Mouse (Mus musculus): ENCODE measurements around the gene Ugt8a. TPM values are rescaled to one million over a fixed set of nuclear protein-coding genes. Genes with fewer than 3 reads are reported as not detected.

Gene Ugt8a
- 0.25 and 0.44 TPM in 2 replicates for total RNA-seq (2017)

DNA sequence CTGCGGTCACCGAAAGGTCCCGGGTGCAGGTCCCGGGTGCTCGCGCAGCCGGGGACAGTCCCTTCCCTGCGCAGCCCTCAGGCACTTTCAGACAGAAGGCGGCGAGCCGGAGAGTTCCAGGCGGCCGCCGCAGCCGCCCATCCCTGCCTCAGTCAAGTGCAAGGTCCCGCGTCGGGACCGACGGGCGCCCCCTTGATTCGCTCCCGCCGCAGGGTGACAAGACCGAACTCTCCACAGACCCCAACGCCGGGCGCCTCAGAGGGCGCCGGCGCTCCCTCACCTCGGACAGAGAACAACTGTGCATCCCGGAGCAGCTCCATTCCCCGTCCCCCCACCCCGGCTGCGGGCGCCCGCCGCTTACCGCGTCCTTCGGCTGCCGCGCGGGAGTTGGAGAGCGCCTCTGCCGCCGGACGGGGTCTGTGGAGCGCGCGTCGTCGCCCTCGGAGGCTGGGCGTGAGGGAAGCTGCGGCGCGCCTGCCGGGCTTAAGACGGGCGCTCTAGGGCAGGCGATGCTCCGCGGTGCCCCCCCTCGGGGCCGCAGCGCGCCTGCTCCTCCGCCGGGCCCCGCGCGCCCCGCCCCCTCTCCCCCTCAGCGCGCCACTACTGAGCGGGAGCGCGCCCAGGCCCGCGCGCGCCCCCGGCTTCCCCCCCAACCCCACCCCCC is at the start of gene Ugt8a:
TSS of gene Ugt8a (minus strand) at position 528 of the 664 bp plus-strand sequence.
- ATAC-seq (replicated peaks in 1 of 2; ENCODE audit: insufficient read depth in 1 of 2, low FRiP score in 2 of 2, low TSS enrichment in 1 of 2, low read depth in 1 of 2, poor library complexity in 2 of 2, severe bottlenecking in 2 of 2), result peak; percentile 48 to 52; a peak in 3 of 4 replicates

DNA sequence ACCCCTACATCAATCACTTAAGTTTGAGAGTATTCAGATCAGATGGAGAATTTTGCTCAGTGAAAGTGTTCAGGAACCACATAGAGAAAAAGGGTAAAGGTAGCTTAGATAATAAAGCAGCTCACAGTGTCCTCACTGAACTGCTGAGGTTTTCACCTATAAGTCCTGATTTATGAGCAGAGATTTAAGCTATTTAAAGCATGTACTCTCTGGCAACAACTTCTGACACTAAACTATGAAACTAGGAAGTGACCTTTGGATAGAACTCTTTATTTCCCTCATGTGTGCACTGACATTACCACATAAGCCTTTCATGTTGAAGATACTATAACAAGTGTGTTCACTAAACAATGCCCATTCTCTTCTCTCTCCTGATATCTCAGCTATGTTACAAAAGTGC is 48.2 kb upstream of the Ugt8a start:
- no peak for ATAC-seq (replicated peaks in 1 of 2; ENCODE audit: insufficient read depth in 1 of 2, low FRiP score in 2 of 2, low TSS enrichment in 1 of 2, low read depth in 1 of 2, poor library complexity in 2 of 2, severe bottlenecking in 2 of 2)

DNA sequence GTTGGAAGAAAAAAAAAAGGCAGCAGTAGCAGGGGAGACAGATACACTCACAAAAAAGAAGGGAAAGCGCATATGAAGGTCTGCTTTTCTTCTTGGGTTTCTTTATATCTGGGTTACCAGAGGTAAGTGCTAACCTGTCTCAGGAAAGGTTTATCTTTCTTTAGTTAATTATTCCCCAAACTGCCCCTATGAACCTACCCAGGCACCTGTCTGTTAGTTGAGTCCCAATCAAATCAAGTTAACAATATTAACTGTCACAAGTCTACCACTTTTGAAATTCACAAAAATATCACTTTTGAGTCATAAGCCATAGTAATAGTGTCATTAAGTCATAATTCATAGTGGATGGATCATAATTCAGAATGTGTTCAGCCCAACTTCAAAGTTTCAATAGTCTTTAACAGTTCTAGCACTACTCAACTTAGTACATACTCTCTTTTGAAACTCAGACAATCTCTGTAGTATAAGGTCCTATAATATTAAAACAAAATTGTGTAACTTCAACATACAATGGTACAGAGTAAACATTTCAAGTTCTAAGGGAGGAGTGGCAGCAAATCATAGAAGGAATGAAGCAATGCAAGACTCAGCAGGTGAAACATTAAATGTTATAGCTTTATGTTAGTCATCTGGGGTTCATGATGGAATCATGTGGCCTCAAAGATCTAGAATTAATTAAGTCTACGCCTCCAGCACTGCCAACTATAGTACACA is 45.4 kb upstream of the Ugt8a start:
- no peak for ATAC-seq (replicated peaks in 1 of 2; ENCODE audit: insufficient read depth in 1 of 2, low FRiP score in 2 of 2, low TSS enrichment in 1 of 2, low read depth in 1 of 2, poor library complexity in 2 of 2, severe bottlenecking in 2 of 2)

DNA sequence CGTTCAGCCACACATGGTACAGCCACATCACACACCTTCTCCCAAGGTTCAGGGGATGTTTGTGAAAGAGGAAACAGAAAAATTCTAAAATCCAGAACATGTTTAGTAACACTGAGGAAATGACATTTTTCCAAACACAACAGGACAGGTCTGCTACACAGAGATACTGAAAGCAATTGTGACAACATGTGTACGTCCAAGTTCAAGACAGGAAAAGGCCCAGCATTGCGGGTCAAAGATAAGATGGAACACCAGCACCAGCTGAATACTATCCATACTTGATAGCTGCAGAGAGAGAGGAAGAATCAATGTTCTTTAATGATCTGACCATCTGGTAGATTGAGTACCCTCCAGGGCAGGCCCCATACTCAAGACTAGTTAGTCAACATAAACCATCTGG is 41.1 kb upstream of the Ugt8a start:
- no peak for ATAC-seq (replicated peaks in 1 of 2; ENCODE audit: insufficient read depth in 1 of 2, low FRiP score in 2 of 2, low TSS enrichment in 1 of 2, low read depth in 1 of 2, poor library complexity in 2 of 2, severe bottlenecking in 2 of 2)

DNA sequence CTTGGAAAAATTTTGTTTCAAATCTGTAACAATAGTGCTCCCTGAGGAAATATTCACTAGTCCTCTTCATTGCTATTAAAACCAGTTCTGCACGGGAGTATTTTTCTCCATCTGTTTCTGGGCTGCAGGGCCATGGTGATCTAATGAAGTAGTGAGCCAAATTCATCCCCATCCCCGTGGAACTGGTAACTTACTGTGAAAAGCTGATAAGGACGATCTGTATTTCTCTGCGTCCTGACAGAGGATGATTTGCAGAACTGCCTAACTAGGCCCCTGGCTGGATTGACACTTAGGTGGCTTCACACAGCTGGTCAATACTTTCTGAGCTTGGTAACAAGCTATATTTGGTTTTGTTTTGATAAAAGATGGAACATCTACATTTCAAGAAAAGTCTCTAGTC is 37.5 kb upstream of the Ugt8a start:
- no peak for ATAC-seq (replicated peaks in 1 of 2; ENCODE audit: insufficient read depth in 1 of 2, low FRiP score in 2 of 2, low TSS enrichment in 1 of 2, low read depth in 1 of 2, poor library complexity in 2 of 2, severe bottlenecking in 2 of 2)

DNA sequence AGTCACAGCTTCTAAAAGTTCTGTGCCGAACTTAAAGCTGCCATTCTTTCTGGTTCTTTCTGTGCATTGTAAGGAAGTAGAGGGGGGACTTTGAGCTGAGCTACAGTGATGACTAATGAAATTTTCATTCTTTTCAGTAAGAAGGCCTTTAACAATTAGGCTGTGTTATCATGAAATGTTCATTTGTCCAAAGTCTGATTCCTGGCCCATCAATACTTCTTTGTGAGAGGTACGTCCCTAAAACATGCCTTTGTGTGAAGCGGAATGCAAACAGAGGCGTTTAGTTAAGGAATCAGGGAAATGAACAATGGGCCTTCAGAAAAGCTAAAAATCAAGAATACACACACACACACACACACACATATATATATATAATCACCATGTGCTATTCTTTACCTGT is 31.0 kb upstream of the Ugt8a start:
- no peak for ATAC-seq (replicated peaks in 1 of 2; ENCODE audit: insufficient read depth in 1 of 2, low FRiP score in 2 of 2, low TSS enrichment in 1 of 2, low read depth in 1 of 2, poor library complexity in 2 of 2, severe bottlenecking in 2 of 2)

DNA sequence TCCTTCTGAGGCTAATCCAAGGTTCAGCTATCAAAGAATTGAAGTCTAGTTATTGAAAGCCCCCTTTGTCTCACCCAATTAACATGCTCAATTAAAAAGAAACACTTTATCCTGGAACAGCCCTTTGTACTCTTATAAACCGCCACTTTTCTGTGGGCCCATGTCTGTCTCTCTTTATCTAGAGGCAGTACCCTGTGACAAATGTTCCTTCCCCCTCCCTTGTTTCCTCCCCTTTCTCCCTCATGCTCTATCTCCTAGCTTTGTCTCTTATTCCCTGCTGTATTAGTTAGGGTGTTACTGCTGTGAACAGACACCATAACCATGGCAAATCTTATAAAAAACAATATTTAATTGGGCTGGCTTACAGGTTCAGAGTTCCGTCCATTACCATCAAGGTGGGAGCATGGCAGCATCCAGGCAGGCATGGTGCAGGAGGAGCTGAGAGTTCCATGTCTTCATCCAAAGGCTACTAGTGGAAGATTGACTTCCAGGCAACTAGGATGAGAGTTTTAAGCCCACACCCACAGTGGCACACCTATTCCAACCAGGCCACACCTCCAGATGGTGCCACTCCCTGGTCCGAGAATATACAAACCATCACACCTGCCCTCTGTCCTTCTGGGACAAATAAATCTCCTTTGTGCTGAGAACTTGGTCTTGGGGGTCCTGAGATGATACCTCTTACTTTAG is 17.9 kb upstream of the Ugt8a start:
- no peak for ATAC-seq (replicated peaks in 1 of 2; ENCODE audit: insufficient read depth in 1 of 2, low FRiP score in 2 of 2, low TSS enrichment in 1 of 2, low read depth in 1 of 2, poor library complexity in 2 of 2, severe bottlenecking in 2 of 2)

DNA sequence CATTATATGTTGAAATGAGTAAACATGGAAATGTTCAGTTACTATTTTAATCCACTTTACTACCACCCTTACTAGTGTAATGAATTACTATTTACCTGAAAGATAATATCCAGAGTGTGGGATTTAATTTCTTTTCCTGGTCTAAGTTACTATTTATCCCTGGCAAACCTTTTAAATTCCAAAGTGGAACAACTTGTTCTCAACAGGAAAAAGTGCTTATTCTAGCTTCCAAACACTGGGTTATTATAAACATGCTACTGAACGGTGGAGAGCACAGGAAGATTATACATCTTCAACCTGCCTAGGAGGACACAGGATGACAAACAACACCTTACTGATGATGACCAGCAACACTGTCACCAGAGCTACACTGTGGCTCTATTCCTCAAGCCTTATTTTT is 16.5 kb upstream of the Ugt8a start:
- no peak for ATAC-seq (replicated peaks in 1 of 2; ENCODE audit: insufficient read depth in 1 of 2, low FRiP score in 2 of 2, low TSS enrichment in 1 of 2, low read depth in 1 of 2, poor library complexity in 2 of 2, severe bottlenecking in 2 of 2)

DNA sequence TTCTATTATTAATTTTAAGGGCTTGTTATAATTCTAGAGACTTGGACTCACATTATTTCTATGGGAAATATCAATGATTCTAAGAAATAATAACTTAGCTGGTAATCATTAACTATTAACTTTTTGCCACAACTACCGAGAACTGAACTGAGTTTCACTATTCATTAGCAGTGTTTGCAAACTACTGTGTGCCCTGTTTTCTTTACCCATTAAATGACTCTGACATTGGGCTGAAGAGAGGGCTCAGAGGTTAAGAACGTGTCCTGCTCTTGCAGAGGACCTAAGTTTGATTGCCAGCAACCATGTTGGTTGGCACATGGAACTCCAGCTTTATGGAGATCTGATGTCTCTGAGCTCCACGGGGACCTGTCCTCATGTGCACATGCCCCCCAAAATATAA is 2.4 kb upstream of the Ugt8a start:
- ATAC-seq (replicated peaks in 1 of 2; ENCODE audit: insufficient read depth in 1 of 2, low FRiP score in 2 of 2, low TSS enrichment in 1 of 2, low read depth in 1 of 2, poor library complexity in 2 of 2, severe bottlenecking in 2 of 2), result no peak

DNA sequence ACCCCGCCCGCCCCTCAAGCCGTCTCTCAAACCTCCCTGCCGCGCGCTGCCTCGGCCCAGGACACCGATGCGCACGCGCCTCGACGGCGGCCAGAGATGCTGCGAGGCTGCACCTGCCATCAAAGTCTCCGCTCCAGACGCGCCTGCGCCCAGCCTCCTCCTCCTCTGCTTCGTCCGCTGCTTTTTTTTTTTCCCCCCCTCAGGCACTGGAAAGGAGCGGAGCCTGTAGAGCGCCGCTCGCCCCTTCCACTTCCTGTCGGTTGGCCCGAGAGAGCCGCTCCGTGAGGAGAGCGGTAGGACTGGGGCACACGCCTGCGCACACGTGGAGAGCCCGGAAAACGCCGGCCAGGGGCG is 314 bp upstream of the Ugt8a start:
- peak; percentile 35 to 44; a peak in 3 of 4 replicates for ATAC-seq (replicated peaks in 1 of 2; ENCODE audit: insufficient read depth in 1 of 2, low FRiP score in 2 of 2, low TSS enrichment in 1 of 2, low read depth in 1 of 2, poor library complexity in 2 of 2, severe bottlenecking in 2 of 2)

DNA sequence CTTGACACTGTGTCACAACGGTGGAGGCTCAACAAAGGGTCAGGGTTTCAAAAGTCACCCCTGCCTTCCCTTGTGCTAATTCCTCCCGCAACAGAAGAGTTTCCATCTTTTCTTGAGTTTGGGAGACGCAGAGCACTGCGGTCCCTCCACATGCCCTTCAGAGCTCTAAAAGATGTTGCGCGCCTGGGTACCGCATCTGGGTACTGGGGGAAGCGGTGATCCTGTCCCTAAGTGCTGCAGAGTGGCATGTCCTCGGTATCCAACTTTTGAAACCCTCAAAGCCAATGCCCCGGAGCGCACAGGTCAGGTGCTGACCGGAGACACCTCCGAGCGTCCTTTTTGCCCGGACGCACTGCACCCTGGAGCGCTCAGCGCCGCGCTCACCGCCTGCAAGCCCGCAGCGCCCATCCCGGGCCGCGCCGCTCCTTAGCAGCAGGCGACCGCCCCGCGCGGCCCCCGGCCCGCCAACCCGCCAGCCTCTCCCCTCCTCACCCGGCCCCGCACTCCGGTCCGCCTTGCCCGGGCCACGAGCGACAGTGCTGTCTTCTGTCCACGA is 805 bp downstream of the Ugt8a start:
- ATAC-seq (replicated peaks in 1 of 2; ENCODE audit: insufficient read depth in 1 of 2, low FRiP score in 2 of 2, low TSS enrichment in 1 of 2, low read depth in 1 of 2, poor library complexity in 2 of 2, severe bottlenecking in 2 of 2), result peak in 1 of 2 experiments; percentile 13; a peak in 1 of 4 replicates

DNA sequence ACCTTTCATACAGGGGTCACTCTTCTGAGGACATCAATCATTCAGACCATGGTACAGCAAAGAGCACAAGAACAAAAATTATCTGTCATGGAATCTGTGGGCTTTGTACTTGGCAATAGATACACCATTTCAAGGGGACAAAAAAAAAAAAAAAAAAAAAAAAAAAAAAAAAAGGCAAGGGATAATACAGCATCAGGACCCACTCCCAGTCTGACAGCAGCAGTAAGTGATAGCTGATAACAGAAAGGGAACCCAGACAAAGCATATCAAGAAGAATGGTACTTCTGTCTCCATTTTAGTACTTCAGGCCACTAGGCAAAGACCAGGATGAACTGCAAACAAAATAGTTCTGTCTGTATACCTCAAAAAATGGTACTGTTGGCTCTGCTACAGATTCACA is 2.6 kb downstream of the Ugt8a start:
- ATAC-seq (replicated peaks in 1 of 2; ENCODE audit: insufficient read depth in 1 of 2, low FRiP score in 2 of 2, low TSS enrichment in 1 of 2, low read depth in 1 of 2, poor library complexity in 2 of 2, severe bottlenecking in 2 of 2), result no peak

DNA sequence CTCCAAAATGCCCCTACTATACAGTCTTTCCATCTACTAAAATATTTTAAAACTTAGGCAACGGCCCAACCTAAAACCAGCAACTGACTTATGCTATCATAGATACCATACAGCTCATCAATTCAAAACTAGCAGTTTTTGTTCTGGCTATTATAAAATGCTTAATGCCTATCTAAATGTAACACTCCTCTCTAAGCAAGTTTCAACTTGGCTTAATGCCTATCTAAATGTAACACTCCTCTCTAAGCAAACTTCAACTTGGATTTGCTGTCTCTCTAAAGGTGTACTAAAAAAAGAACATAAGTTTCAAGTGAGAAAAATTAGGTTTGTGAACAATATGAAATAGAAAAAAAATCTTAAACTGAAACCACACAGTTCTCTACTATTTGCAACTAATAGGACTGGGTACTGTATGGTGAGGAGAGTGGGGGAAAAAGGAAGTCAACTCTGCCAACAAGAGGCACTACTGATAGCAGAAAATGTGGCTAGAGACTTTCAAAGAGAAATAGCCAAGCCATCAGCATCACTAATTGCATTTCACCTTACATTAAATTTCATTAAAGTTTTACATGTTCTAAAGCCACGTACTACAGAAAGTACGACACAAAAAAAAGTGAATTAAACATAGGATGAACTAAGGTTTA is 5.7 kb downstream of the Ugt8a start:
- ATAC-seq (replicated peaks in 1 of 2; ENCODE audit: insufficient read depth in 1 of 2, low FRiP score in 2 of 2, low TSS enrichment in 1 of 2, low read depth in 1 of 2, poor library complexity in 2 of 2, severe bottlenecking in 2 of 2), result peak; percentile 74 to 82; a peak in 3 of 4 replicates

DNA sequence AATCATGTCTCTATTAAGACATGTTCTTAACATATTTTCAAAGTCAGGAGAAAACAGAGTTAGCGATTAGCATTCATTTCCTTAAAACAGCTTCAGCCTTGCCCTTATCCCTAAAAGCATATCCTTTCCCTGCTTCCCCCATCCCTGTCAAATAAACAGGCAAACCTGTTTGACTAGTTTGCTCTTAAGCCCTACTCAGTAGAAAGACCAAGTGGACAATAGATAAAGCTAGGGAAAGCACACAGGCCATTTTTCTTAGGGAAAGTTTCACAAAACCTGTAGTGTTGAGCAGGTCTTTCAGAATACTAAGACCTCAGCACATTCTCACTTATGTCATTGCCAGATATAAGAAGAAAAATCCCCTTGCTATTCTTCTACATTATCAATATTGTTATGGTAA is 7.4 kb downstream of the Ugt8a start:
- ATAC-seq (replicated peaks in 1 of 2; ENCODE audit: insufficient read depth in 1 of 2, low FRiP score in 2 of 2, low TSS enrichment in 1 of 2, low read depth in 1 of 2, poor library complexity in 2 of 2, severe bottlenecking in 2 of 2), result no peak

DNA sequence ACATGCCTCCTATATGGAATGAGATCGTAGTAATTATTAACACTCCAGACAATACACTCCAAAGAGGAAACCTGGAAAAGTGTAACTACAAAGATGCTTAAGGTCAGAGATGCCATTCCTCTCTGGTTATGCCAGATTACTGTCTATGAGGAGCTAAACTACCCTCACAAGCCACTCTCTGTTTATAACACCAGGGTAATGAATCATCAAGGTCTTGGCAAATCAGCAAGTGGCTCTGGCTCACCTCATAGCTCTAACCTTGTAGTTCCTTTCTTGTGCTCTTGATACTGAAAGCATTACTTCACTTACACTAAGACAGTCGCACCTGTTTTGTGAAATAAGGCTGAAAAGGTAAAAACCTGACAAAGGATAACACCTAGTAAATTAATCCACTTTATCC is 17.5 kb downstream of the Ugt8a start:
- ATAC-seq (replicated peaks in 1 of 2; ENCODE audit: insufficient read depth in 1 of 2, low FRiP score in 2 of 2, low TSS enrichment in 1 of 2, low read depth in 1 of 2, poor library complexity in 2 of 2, severe bottlenecking in 2 of 2), result no peak

DNA sequence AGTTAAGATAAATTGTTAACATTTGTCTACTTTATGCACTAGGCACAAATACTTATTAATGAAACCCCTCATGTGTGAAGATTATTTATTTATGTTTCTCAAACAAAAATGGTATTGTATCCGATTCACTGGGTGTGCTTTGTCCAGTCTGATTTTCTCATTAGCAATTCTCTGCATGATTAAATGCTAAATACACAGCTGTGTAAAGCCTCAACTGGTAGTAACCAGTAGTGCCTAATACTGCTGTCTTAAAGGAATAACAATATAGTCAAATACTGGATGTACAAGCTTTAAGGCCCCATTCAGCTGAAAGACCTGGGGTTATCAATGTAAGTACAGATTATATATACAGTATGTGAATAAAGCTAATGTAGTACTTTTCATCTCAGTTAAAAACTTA is 39.4 kb downstream of the Ugt8a start:
- no peak for ATAC-seq (replicated peaks in 1 of 2; ENCODE audit: insufficient read depth in 1 of 2, low FRiP score in 2 of 2, low TSS enrichment in 1 of 2, low read depth in 1 of 2, poor library complexity in 2 of 2, severe bottlenecking in 2 of 2)

DNA sequence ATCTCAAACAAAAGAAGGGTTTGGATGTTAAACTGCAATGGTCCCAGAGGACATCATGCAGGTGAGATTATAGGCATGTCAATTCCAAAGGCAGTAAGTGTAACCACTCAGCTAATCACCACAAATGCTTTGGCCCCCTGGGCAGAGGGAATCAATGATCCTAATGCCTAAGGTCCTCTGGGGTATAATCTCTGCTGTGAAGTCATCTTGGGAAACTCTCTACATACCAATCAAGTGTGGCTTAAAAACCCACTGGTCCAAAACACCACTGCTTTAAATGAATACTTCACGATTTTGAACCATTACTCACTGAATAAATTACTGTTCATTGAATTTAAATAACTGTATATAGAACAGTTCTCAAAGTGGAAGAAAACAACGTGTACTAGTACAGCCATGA is 51.3 kb downstream of the Ugt8a start:
- ATAC-seq (replicated peaks in 1 of 2; ENCODE audit: insufficient read depth in 1 of 2, low FRiP score in 2 of 2, low TSS enrichment in 1 of 2, low read depth in 1 of 2, poor library complexity in 2 of 2, severe bottlenecking in 2 of 2), result no peak

DNA sequence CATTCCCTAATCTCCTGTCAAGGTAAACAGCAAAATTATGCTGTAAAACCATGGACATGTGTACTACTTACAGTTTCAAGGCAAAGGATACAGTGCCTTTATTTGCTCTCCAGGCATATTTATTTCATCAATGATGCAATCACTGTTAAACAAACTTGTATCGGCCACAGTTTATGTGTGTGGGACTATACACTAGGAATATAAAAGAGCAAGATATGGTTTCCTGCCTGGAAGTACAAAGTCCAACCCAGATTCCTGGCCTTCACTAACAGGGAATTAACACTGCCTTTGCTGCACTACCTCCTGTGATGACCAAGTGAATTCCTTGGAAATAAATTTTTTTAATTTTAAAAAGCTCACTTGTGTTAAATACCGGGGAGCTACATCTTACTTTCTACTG is 53.5 kb downstream of the Ugt8a start:
- no peak for ATAC-seq (replicated peaks in 1 of 2; ENCODE audit: insufficient read depth in 1 of 2, low FRiP score in 2 of 2, low TSS enrichment in 1 of 2, low read depth in 1 of 2, poor library complexity in 2 of 2, severe bottlenecking in 2 of 2)

All from hematopoietic stem cell, adult 5-6 weeks (primary cell).